8 mouse cellular contexts compared by ENCODE assay signal in the genomic region with DNA sequence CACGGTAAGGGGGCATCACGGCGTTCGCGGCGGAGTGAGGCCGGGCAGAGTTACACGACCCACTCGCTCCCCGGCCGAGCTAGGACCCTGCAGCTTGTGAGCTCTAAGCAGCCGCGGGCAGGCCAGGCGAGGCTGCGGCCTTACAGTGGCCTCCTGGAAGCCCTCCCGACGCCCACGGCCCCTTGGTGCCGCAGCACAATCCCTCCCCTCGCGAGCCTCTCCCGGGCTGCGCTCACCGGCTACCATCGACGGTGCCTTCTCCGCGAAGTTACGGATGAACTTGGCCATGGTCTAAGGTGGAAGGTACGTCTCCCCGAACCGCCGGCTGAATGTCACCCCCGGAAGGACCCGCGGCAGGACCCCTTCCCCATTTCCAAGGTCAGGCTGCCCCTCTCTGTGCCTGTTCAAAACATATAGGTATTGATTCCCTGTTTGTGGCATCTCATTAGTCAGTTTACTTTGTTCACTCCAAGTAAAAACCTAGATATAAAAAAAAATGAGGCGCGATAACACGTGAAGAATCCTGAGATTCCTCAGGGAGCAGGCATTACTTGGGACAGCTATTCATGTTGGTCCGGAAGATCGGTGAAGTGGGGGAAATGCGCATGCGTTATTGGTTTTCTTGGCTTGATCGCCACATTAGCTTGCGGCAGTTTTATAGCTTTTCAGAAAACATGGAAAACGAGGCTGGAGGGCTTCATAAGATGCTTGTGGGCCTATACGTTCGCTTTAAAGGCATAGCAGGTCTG. TPM values are rescaled to one million over a fixed set of nuclear protein-coding genes. Genes with fewer than 3 reads are reported as not detected.
DNase-seq lines count a peak whose midpoint lies in the region; ATAC-seq and TF ChIP-seq lines count a peak whose summit lies in the region.

Gene Atp5l (minus strand): TSS at position 369 of the 749 bp plus-strand sequence.

- peak within 1 kb of the TSS; percentile 99 for H3K4me3 ChIP-seq in G1E (ENCODE audit: low read depth, low read length)
- H3K4me3 ChIP-seq in forebrain, embryonic 16.5 days (replicated peaks; ENCODE audit: low read length): peak within 1 kb of the TSS; percentile 93
- peak within 1 kb of the TSS; percentile 97 for H3K4me3 ChIP-seq in layer of hippocampus, adult 2 months
- H3K4me3 ChIP-seq in lung, embryonic 14.5 days (ENCODE audit: low read depth, low read length): peak within 1 kb of the TSS; percentile 86
- H3K4me3 ChIP-seq in olfactory bulb, adult 2 months (ENCODE audit: insufficient read depth, low read depth, low read length): peak within 1 kb of the TSS; percentile 92
- H3K4me3 ChIP-seq in thymus, adult 2 months (ENCODE audit: control insufficient read depth, insufficient read depth, low read length): peak within 1 kb of the TSS; percentile 95

- TF ChIP-seq POLR2A in olfactory bulb, adult 2 months (IDR thresholded peaks at IDR 0.05; ENCODE audit: insufficient read depth, low read depth, low read length): peak; percentile 63
- TF ChIP-seq POLR2A in thymus, adult 2 months (IDR thresholded peaks at IDR 0.05; ENCODE audit: control insufficient read depth, extremely low read depth, insufficient read depth, low read length, poor library complexity): peak; percentile 69

- H3K36me3 ChIP-seq in G1E (replicated peaks): peaks cover 30% of the 10 kb centered on the region
- H3K36me3 ChIP-seq in forebrain, embryonic 16.5 days (ENCODE audit: control insufficient read depth, insufficient read depth): no peaks in the 10 kb centered on the region
- no peaks in the 10 kb centered on the region for H3K36me3 ChIP-seq in lung, embryonic 14.5 days (ENCODE audit: insufficient read depth)
- H3K36me3 ChIP-seq in thymus, adult 2 months (ENCODE audit: control insufficient read depth, insufficient read depth, low read length): no peaks in the 10 kb centered on the region

- DNase-seq in G1E (ENCODE audit: low spot score): peak; percentile 72
- peak; percentile 82 to 88 for DNase-seq in cerebellum, adult 18-20 months
- peak; percentile 83 to 91 for DNase-seq in heart, postnatal 36 days
- peak; percentile 86 to 91 for DNase-seq in layer of hippocampus, adult 2 months (ENCODE audit: low spot score in 2 of 2)
- peak; percentile 99 for DNase-seq in lung, embryonic 14.5 days
- DNase-seq in thymus, adult 2 months: peak; percentile 85

- H3K27ac ChIP-seq in forebrain, embryonic 16.5 days (ENCODE audit: low read length): peak within 1 kb of the TSS; percentile 92
- peak within 1 kb of the TSS; percentile 98 for H3K27ac ChIP-seq in layer of hippocampus, adult 2 months
- peak within 1 kb of the TSS; percentile 85 for H3K27ac ChIP-seq in lung, embryonic 14.5 days (ENCODE audit: low read depth)
- H3K27ac ChIP-seq in olfactory bulb, adult 2 months (ENCODE audit: insufficient read depth, low read depth, low read length): peak within 1 kb of the TSS; percentile 99
- peak within 1 kb of the TSS; percentile 14 for H3K27ac ChIP-seq in thymus, adult 2 months (ENCODE audit: control insufficient read depth, insufficient read depth, low read length)

- TF ChIP-seq CTCF in G1E (IDR thresholded peaks at IDR 0.05; ENCODE audit: low read depth, low read length): no peak
- no peak for TF ChIP-seq CTCF in layer of hippocampus, adult 2 months (conservative IDR thresholded peaks at IDR 0.05)
- TF ChIP-seq CTCF in lung, embryonic 14.5 days (IDR thresholded peaks at IDR 0.05; ENCODE audit: low read depth): no peak
- 0 out of 2 replicates have a peak, but pooled peaks have one; percentile 8 for TF ChIP-seq CTCF in olfactory bulb, adult 2 months (IDR thresholded peaks at IDR 0.05; ENCODE audit: insufficient read depth, low read depth, low read length)
- TF ChIP-seq CTCF in thymus, adult 2 months (IDR thresholded peaks at IDR 0.05; ENCODE audit: borderline replicate concordance, control insufficient read depth, extremely low read depth, insufficient read depth, low read length, poor library complexity): peak; percentile 45; the same call in 1 of the 2 replicates

- no peaks in the 10 kb centered on the region for H3K9me3 ChIP-seq in G1E (replicated peaks)
- no peaks in the 10 kb centered on the region for H3K9me3 ChIP-seq in forebrain, embryonic 16.5 days (ENCODE audit: control insufficient read depth, low read length)
- H3K9me3 ChIP-seq in lung, embryonic 14.5 days (ENCODE audit: low read depth, low read length): no peaks in the 10 kb centered on the region

- peak; percentile 55; the same call in 1 of the 2 replicates for ATAC-seq in G1E (ENCODE audit: extremely low read depth, insufficient number of reproducible peaks, low FRiP score, poor library complexity, severe bottlenecking)
- peak; percentile 89 for ATAC-seq in forebrain, embryonic 16.5 days
- peak; percentile 92 for ATAC-seq in lung, embryonic 14.5 days (ENCODE audit: insufficient read depth)

- under 1% methylated on average over 43 of the region's 48 CpGs for WGBS in forebrain, embryonic 16.5 days
- WGBS in lung, embryonic 14.5 days: under 1% methylated on average over 48 of the region's 48 CpGs
- WGBS in olfactory bulb, adult 2 months: under 1% methylated on average over 48 of the region's 48 CpGs
- under 1% methylated on average over 48 of the region's 48 CpGs for WGBS in thymus, adult 2 months

- H3K27me3 ChIP-seq in G1E (ENCODE audit: insufficient read depth, low read length): no peaks in the 10 kb centered on the region
- no peaks in the 10 kb centered on the region for H3K27me3 ChIP-seq in forebrain, embryonic 16.5 days (replicated peaks; ENCODE audit: control insufficient read depth, insufficient read depth, low read length)
- H3K27me3 ChIP-seq in lung, embryonic 14.5 days (ENCODE audit: insufficient read depth, low read length): no peaks in the 10 kb centered on the region
- H3K27me3 ChIP-seq in thymus, adult 2 months (ENCODE audit: control insufficient read depth, insufficient read depth, low read length): no peaks in the 10 kb centered on the region

- peak within 1 kb of the TSS; percentile 86 for H3K4me2 ChIP-seq in forebrain, embryonic 16.5 days (ENCODE audit: low read length)
- peak within 1 kb of the TSS; percentile 84 for H3K4me2 ChIP-seq in lung, embryonic 14.5 days

- H3K4me1 ChIP-seq in G1E (ENCODE audit: insufficient read depth, low read depth, low read length): peaks cover 20% of the 10 kb centered on the region; the same call in 1 of the 2 replicates
- H3K4me1 ChIP-seq in forebrain, embryonic 16.5 days (replicated peaks; ENCODE audit: control insufficient read depth, insufficient read depth, low read length): peaks cover 16% of the 10 kb centered on the region
- peaks cover 3% of the 10 kb centered on the region; the same call in 1 of the 2 replicates for H3K4me1 ChIP-seq in lung, embryonic 14.5 days (ENCODE audit: insufficient read depth)
- H3K4me1 ChIP-seq in olfactory bulb, adult 2 months (ENCODE audit: control insufficient read depth, insufficient read depth, low read length): no peaks in the 10 kb centered on the region
- H3K4me1 ChIP-seq in thymus, adult 2 months (replicated peaks; ENCODE audit: control insufficient read depth, insufficient read depth, low read length): 0 out of 2 replicates have a peak, but pooled peaks cover 2% of the 10 kb centered on the region

- peak within 1 kb of the TSS; percentile 96 for H3K9ac ChIP-seq in forebrain, embryonic 16.5 days (replicated peaks; ENCODE audit: low read depth, low read length)
- peak within 1 kb of the TSS; percentile 94 for H3K9ac ChIP-seq in lung, embryonic 14.5 days

- intact Hi-C loops in heart, postnatal 36 days (cut with DNase I): loop anchor here (1.0 to 5.0 kb wide), 2 partner anchors 45 to 153 kb away; partner anchors contain the start of genes Arcn1, Ift46 and Ube4a

RNA-seq across cellular contexts. Expression of gene Atp5l, which starts in this region (rescaled TPM):
- total RNA-seq in G1E (2014; fragmentation: Nextera tagmentation) (68.9 and 73.1 TPM in 2 replicates), G1E (2017) (130 and 149 TPM in 2 replicates)
- polyA plus RNA-seq in G1E (2012): 32.8 and 41.5 TPM in 2 replicates
- polyA plus RNA-seq in forebrain, embryonic 16.5 days (2015; fragmentation: Nextera tagmentation; extraction: Ambion mirVana): 638 and 661 TPM in 2 replicates
- total RNA-seq in heart, postnatal 36 days (2021): 1,000 to 10,000 TPM; 1,604 to 1,644 TPM
- total RNA-seq in layer of hippocampus, adult 2 months (2021): 100 to 1,000 TPM; 309 to 349 TPM
- polyA plus RNA-seq in lung, embryonic 14.5 days (2014; fragmentation: Nextera tagmentation; extraction: Ambion mirVana): 618 and 665 TPM in 2 replicates
- polyA plus RNA-seq in olfactory bulb, adult 2 months (2012; ENCODE audit: insufficient read depth, insufficient read length, low replicate concordance, missing spikeins): not detected in 2 replicates
- 159 and 250 TPM in 2 replicates for polyA plus RNA-seq in thymus, adult 2 months (2012; rRNA removed)

Comparison
In these comparisons a context has a peak if more than half of its experiments do, and no peak if none do; other contexts are left out.
1. Peak in every context shown above with its lines: DNase-seq, ATAC-seq, H3K4me3 ChIP-seq and H3K27ac ChIP-seq.
2. RNA of gene Atp5l (total RNA-seq): 1,604 to 1,644 TPM in heart, postnatal 36 days; 309 to 349 TPM in layer of hippocampus, adult 2 months and 68.9 to 149 TPM in G1E; every median in the first group is over 4 times any median in the second.
3. RNA of gene Atp5l (polyA plus RNA-seq): 638 to 661 TPM in forebrain, embryonic 16.5 days, 618 to 665 TPM in lung, embryonic 14.5 days, 159 to 250 TPM in thymus, adult 2 months and 32.8 to 41.5 TPM in G1E; not detected in olfactory bulb, adult 2 months; every median in the first group is over 10 times any median in the second.
4. CTCF ChIP-seq: peak in olfactory bulb, adult 2 months (single experiment) and thymus, adult 2 months (single experiment); none in G1E (single experiment), layer of hippocampus, adult 2 months (single experiment) and lung, embryonic 14.5 days (single experiment).
5. H3K27ac ChIP-seq: peak in every context shown above with its lines; median percentile 99 in olfactory bulb, adult 2 months; 98 in layer of hippocampus, adult 2 months; 92 in forebrain, embryonic 16.5 days; 85 in lung, embryonic 14.5 days; 14 in thymus, adult 2 months.